Mouse (Mus musculus) testis, adult 2 months (tissue): ENCODE results near the gene Tnf.

Source experiments
- CTCF ChIP-seq: fragments of 200-500 bp; IDR thresholded peaks from 2 replicates; pipeline ENCODE4 v1.5.1; 2012; ENCODE audit warnings: low read depth, mild to moderate bottlenecking, inconsistent platforms, low read length, moderate library complexity; ENCODE audit not compliant: control insufficient read depth, insufficient read depth, insufficient replicate concordance
- POLR2A ChIP-seq: fragments of 200-500 bp; IDR thresholded peaks from 2 replicates; pipeline ENCODE4 v1.6.1; 2012; ENCODE audit warnings: low read depth, mild to moderate bottlenecking, inconsistent platforms, low read length, moderate library complexity; ENCODE audit not compliant: control insufficient read depth

- TF ChIP-seq CTCF (no peak), POLR2A (no peak)
These were observed 12.6 kb downstream of the Tnf start for GRCm38 (mm10) chr17:35189186-35189585.
